Mouse (Mus musculus) embryo, embryonic 10.5 days (tissue): Measurements from ENCODE around the gene Dlx2.

Source experiments
- DNase-seq: peaks from one replicate; pipeline ENCODE4 v3.0.0-alpha.2; 2015; ENCODE audit warnings: low spot score

Gene Dlx2

DNA sequence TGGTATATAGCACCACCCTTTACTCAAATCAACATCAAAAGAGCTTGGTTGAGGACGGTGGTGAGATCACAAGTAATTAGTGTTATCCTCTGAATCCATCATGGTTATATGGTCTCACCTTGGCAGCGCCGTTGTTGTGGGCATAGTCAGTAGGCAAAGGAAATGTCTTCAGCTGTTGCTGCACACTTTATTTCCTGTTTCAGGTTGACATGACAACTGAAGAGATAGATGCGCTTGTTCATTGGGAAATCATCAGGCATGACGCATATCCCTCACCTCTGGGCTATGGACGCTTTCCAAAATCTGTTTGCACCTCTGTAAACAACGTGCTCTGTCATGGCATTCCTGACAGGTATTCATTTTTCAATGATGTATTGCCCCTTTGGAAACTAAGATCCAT, 35.3 kb downstream of the Dlx2 start:
- DNase-seq = no peak

- no peak for DNase-seq
Observed at GRCm38 (mm10) chr2:71504852-71505251, 41.7 kb downstream of the Dlx2 start.

DNA sequence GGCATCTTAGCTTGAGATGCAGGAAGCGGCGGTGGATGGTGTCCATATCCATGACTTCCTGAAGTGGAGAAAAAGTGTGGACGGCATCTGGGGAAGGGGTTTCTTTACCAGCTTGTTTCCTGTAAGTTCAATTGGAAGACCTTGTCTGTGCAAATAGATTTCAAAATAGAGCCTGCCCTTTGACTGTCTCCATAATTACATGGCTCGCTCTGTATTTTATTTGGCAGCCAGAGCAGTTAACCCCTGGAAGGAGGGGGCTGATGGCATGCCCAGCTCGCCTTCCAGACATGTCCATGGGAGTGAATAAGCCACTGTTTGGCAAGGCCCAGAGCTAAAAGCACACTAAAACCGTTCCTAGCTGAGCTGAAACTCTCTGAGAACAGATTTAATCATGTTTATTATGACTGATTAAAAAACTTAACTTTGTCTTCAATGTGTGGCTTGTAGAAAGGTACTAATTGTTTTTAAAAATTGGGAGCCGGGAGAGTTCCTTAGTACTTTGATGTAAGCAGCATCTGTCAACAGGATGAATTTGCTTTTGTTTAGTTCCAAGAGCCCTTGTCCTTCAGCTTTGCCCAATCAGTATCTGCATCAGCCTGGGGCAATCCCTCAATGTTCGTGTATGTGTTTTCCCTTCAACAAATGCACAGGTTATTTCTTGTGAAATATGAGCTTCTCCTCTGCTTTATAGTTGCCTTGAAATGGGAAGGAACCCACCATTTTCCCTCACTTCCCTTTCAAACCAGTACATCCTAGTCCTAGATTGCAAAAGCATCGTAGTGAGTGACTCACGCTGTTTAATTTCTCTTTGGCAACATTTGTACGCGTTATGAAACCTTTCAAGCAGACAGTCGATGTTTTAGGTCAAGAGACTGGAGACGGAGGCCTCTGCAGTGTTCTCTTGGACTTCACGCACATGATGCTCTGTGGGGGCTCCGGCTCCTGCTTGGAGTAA, 47.0 kb downstream of the Dlx2 start:
- no peak for DNase-seq

DNA sequence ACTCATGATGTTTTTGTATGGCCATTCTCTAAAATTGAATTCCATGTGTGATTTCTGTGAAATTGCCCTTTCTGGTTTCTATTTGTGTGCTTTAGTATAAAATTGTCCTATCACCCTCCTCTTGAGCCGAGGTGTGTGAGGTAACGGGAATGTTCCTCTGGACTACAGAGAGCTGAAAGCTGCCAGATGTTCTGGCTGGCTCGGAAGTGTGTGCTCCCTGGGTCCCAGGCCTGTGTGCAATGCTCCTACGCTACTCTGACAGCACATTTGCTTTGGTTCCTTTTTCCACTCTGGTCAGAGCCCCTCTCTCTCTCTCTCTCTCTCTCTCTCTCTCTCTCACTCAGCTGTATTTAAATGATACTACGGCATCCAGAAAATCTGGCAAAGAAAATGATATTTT, 49.4 kb downstream of the Dlx2 start:
- peak; percentile 39 for DNase-seq

DNA sequence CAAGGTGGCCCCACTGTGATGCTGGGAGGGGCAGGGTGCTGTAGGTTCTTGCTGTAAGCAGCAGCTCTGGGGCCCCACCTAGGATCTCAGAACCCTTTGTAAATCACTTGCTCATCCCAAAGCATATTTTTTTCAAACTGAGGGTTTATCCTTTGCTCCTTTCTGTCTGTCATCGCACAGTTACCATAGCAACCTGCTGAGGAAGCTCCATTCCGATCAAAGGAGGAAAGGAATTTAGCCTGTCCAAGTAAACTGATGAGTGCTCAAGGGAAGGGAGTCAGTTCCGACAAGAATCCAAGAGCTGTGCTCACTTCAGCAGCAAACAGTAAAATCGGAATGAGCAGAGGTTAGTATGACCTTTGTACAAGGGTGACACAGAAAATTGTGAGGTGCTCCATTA, 51.6 kb downstream of the Dlx2 start:
- peak; percentile 42 for DNase-seq

GRCm38 (mm10) chr2:71494503-71494902, 52.1 kb downstream of the Dlx2 start:
- DNase-seq = no peak
